Mouse (Mus musculus) activated CD4-positive, CD25-positive, alpha-beta regulatory T cell, adult 4 months (primary cell): ENCODE results near the gene Clasrp. TPM values are rescaled to one million over a fixed set of nuclear protein-coding genes. Genes with fewer than 3 reads are reported as not detected.

Source experiments
- ATAC-seq: one replicate; pipeline ENCODE4 v1.8.0; 2017
- polyA plus RNA-seq, 2 experiments: library from polyadenylated mRNA; unstranded; fragments of 100-300 nt; shearing (Covaris generic); gene quantifications; one replicate each; pipeline ENCODE4 v1.2.1; 2017

The Clasrp gene
- polyA plus RNA-seq, 2 experiments from 2014 or later = 8.4 to 9.7 TPM

- peak; percentile 76 for ATAC-seq
Measured at GRCm38 (mm10) chr7:19561765-19562642, 42.3 kb downstream of the Clasrp start.

GRCm38 (mm10) chr7:19561431-19561764 lies 42.9 kb downstream of the Clasrp start:
- ATAC-seq = no peak

- no peak for ATAC-seq
Measured at GRCm38 (mm10) chr7:19560491-19561260, 43.6 kb downstream of the Clasrp start.

GRCm38 (mm10) chr7:19558965-19559364 lies 45.3 kb downstream of the Clasrp start:
- no peak for ATAC-seq

- no peak for ATAC-seq
Measured at GRCm38 (mm10) chr7:19557982-19558900, 46.0 kb downstream of the Clasrp start.

- no peak for ATAC-seq
Measured at GRCm38 (mm10) chr7:19557086-19557485, 47.2 kb downstream of the Clasrp start.

- ATAC-seq = no peak
Measured at GRCm38 (mm10) chr7:19554168-19554567, 50.1 kb downstream of the Clasrp start.

GRCm38 (mm10) chr7:19552443-19552842 lies 51.8 kb downstream of the Clasrp start:
- no peak for ATAC-seq

- ATAC-seq = no peak
Measured at GRCm38 (mm10) chr7:19551634-19552033, 52.7 kb downstream of the Clasrp start.

- no peak for ATAC-seq
Measured at GRCm38 (mm10) chr7:19549394-19549793, 54.9 kb downstream of the Clasrp start.

- no peak for ATAC-seq
Measured at GRCm38 (mm10) chr7:19547344-19547969, 56.8 kb downstream of the Clasrp start.

- no peak for ATAC-seq
Measured at GRCm38 (mm10) chr7:19546007-19546406, 58.3 kb downstream of the Clasrp start.

- peak; percentile 43 for ATAC-seq
Measured at GRCm38 (mm10) chr7:19543584-19543983, 60.7 kb downstream of the Clasrp start.

GRCm38 (mm10) chr7:19542155-19542691 lies 62.1 kb downstream of the Clasrp start:
- no peak for ATAC-seq

GRCm38 (mm10) chr7:19541681-19542154 lies 62.6 kb downstream of the Clasrp start:
- no peak for ATAC-seq

GRCm38 (mm10) chr7:19540771-19541566 lies 63.3 kb downstream of the Clasrp start:
- no peak for ATAC-seq

GRCm38 (mm10) chr7:19534676-19535075 lies 69.6 kb downstream of the Clasrp start:
- ATAC-seq = no peak

GRCm38 (mm10) chr7:19532240-19532639 lies 72.0 kb downstream of the Clasrp start:
- ATAC-seq = no peak

- no peak for ATAC-seq
Measured at GRCm38 (mm10) chr7:19531077-19531476, 73.2 kb downstream of the Clasrp start.
